Mouse (Mus musculus) heart, embryonic 10.5 days (tissue): ENCODE measurements around the gene Lats2. TPM values are rescaled to one million over a fixed set of nuclear protein-coding genes. Genes with fewer than 3 reads are reported as not detected.

Experiments used
- DNase-seq: peaks from one replicate; pipeline ENCODE4 v3.0.0-alpha.2; 2017; ENCODE audit warnings: low spot score
- H3K27ac ChIP-seq: fragments of 300-500 bp; sonication (generic); 2 replicates; pipeline ENCODE4 v1.5.1; 2016; ENCODE audit warnings: mild to moderate bottlenecking
- H3K27me3 ChIP-seq: fragments of 300-500 bp; sonication (generic); 2 replicates; pipeline ENCODE4 v1.6.1; 2016; ENCODE audit warnings: mild to moderate bottlenecking; ENCODE audit not compliant: poor library complexity, insufficient read depth, severe bottlenecking
- H3K36me3 ChIP-seq: fragments of 300-500 bp; sonication (generic); 2 replicates; pipeline ENCODE4 v1.6.1; 2016; ENCODE audit warnings: mild to moderate bottlenecking, moderate library complexity
- H3K4me1 ChIP-seq: fragments of 300-500 bp; sonication (generic); 2 replicates; pipeline ENCODE4 v1.6.1; 2016; ENCODE audit warnings: mild to moderate bottlenecking
- H3K4me3 ChIP-seq: fragments of 300-500 bp; sonication (generic); 2 replicates; pipeline ENCODE4 v1.5.1; 2016; ENCODE audit warnings: mild to moderate bottlenecking, moderate library complexity
- H3K9me3 ChIP-seq: fragments of 300-500 bp; sonication (generic); 2 replicates; pipeline ENCODE4 v1.6.1; 2016; ENCODE audit warnings: mild to moderate bottlenecking, moderate library complexity
- WGBS: fragments of 180-500 bp; shearing (Covaris S2); methylation state at CpG from one replicate; pipeline ENCODE4 v1.1.7; 2016; 5-methylcytosine and 5-hydroxymethylcytosine counted together
- polyA plus RNA-seq: library from polyadenylated mRNA; unstranded; fragments of >200 nt; fragmentation: Nextera tagmentation; extraction: Ambion mirVana; gene quantifications from 2 replicates; pipeline ENCODE4 v1.2.1, GENCODE M21; 2016

Lats2 gene
- polyA plus RNA-seq, 1 experiment from 2014 or later, result 19.6 TPM

- H3K4me1 ChIP-seq, result peaks cover 38% of the 10 kb centered on the region
- H3K27me3 ChIP-seq, result no peaks in the 10 kb centered on the region
- H3K27ac ChIP-seq, result peak overlapping the region; percentile 24; the same call in 1 of the 2 replicates
- WGBS, result 80% methylated on average over 5 of the region's 5 CpGs
- peaks cover 27% of the 10 kb centered on the region for H3K36me3 ChIP-seq
- H3K9me3 ChIP-seq, result 0 out of 2 replicates have a peak, but pooled peaks cover 4% of the 10 kb centered on the region
- no peak overlapping the region for H3K4me3 ChIP-seq
- DNase-seq, result no peak
These were observed 28.2 kb downstream of the Lats2 start for GRCm38 (mm10) chr14:57729975-57730499.

- Histone ChIP-seq H3K4me1 (peaks cover 40% of the 10 kb centered on the region), H3K27me3 (no peaks in the 10 kb centered on the region), H3K27ac (no peak overlapping the region), H3K9me3 (0 out of 2 replicates have a peak, but pooled peaks cover 4% of the 10 kb centered on the region), H3K4me3 (no peak overlapping the region), H3K36me3 (peaks cover 30% of the 10 kb centered on the region)
- WGBS, result 67% methylated on average over 8 of the region's 8 CpGs
- DNase-seq, result no peak
These were observed 28.8 kb downstream of the Lats2 start for GRCm38 (mm10) chr14:57729364-57729763.

GRCm38 (mm10) chr14:57726172-57726571 lies 32.0 kb downstream of the Lats2 start:
- H3K36me3 ChIP-seq, result peaks cover 43% of the 10 kb centered on the region
- H3K4me3 ChIP-seq, result no peak overlapping the region
- DNase-seq, result no peak
- no peak overlapping the region for H3K27ac ChIP-seq
- no peaks in the 10 kb centered on the region for H3K27me3 ChIP-seq
- 62% methylated on average over 8 of the region's 8 CpGs for WGBS
- H3K4me1 ChIP-seq, result peaks cover 36% of the 10 kb centered on the region
- 0 out of 2 replicates have a peak, but pooled peaks cover 4% of the 10 kb centered on the region for H3K9me3 ChIP-seq

- peaks cover 43% of the 10 kb centered on the region for H3K36me3 ChIP-seq
- no peak overlapping the region for H3K4me3 ChIP-seq
- H3K27me3 ChIP-seq, result no peaks in the 10 kb centered on the region
- H3K27ac ChIP-seq, result no peak overlapping the region
- H3K4me1 ChIP-seq, result peaks cover 21% of the 10 kb centered on the region
- 61% methylated on average over 4 of the region's 4 CpGs for WGBS
- DNase-seq, result no peak
- H3K9me3 ChIP-seq, result 0 out of 2 replicates have a peak, but pooled peaks cover 4% of the 10 kb centered on the region
These were observed 33.7 kb downstream of the Lats2 start for GRCm38 (mm10) chr14:57724473-57724872.

GRCm38 (mm10) chr14:57718245-57718644 lies 39.9 kb downstream of the Lats2 start:
- no peak for DNase-seq
- H3K27ac ChIP-seq, result no peak overlapping the region
- no peaks in the 10 kb centered on the region for H3K27me3 ChIP-seq
- 78% methylated on average over 4 of the region's 4 CpGs for WGBS
- H3K9me3 ChIP-seq, result no peaks in the 10 kb centered on the region
- H3K4me1 ChIP-seq, result peaks cover 8% of the 10 kb centered on the region; the same call in 1 of the 2 replicates
- H3K4me3 ChIP-seq, result no peak overlapping the region
- peaks cover 49% of the 10 kb centered on the region for H3K36me3 ChIP-seq

- no peak for DNase-seq
- peaks cover 8% of the 10 kb centered on the region; the same call in 1 of the 2 replicates for H3K4me1 ChIP-seq
- H3K9me3 ChIP-seq, result no peaks in the 10 kb centered on the region
- H3K27me3 ChIP-seq, result no peaks in the 10 kb centered on the region
- H3K36me3 ChIP-seq, result peaks cover 40% of the 10 kb centered on the region
- 93% methylated on average over 4 of the region's 4 CpGs for WGBS
- no peak overlapping the region for H3K4me3 ChIP-seq
- H3K27ac ChIP-seq, result no peak overlapping the region
These were observed 41.5 kb downstream of the Lats2 start for GRCm38 (mm10) chr14:57716601-57717245.

GRCm38 (mm10) chr14:57712884-57713283 lies 45.3 kb downstream of the Lats2 start:
- Histone ChIP-seq H3K9me3 (no peaks in the 10 kb centered on the region), H3K27me3 (no peaks in the 10 kb centered on the region), H3K36me3 (peaks cover 36% of the 10 kb centered on the region), H3K27ac (no peak overlapping the region), H3K4me3 (no peak overlapping the region), H3K4me1 (peaks cover 16% of the 10 kb centered on the region)
- 94% methylated on average over 1 of the region's 1 CpGs for WGBS
- DNase-seq, result no peak

GRCm38 (mm10) chr14:57711059-57711458 lies 47.1 kb downstream of the Lats2 start:
- no peak overlapping the region for H3K4me3 ChIP-seq
- H3K36me3 ChIP-seq, result peaks cover 34% of the 10 kb centered on the region
- 91% methylated on average over 6 of the region's 6 CpGs for WGBS
- H3K27ac ChIP-seq, result no peak overlapping the region
- peaks cover 23% of the 10 kb centered on the region for H3K4me1 ChIP-seq
- H3K9me3 ChIP-seq, result no peaks in the 10 kb centered on the region
- no peaks in the 10 kb centered on the region for H3K27me3 ChIP-seq
- no peak for DNase-seq

- Histone ChIP-seq H3K27ac (0 out of 2 replicates have a peak overlapping the region, but pooled peaks have one; percentile 1), H3K27me3 (no peaks in the 10 kb centered on the region), H3K4me3 (no peak overlapping the region), H3K4me1 (peaks cover 19% of the 10 kb centered on the region), H3K9me3 (no peaks in the 10 kb centered on the region), H3K36me3 (peaks cover 42% of the 10 kb centered on the region)
- WGBS, result 64% methylated on average over 10 of the region's 10 CpGs
- DNase-seq, result no peak
These were observed 49.0 kb downstream of the Lats2 start for GRCm38 (mm10) chr14:57709171-57709570.

- Histone ChIP-seq H3K36me3 (peaks cover 43% of the 10 kb centered on the region), H3K4me1 (peaks cover 19% of the 10 kb centered on the region), H3K27ac (no peak overlapping the region), H3K4me3 (no peak overlapping the region), H3K9me3 (no peaks in the 10 kb centered on the region), H3K27me3 (no peaks in the 10 kb centered on the region)
- WGBS, result 85% methylated on average over 7 of the region's 7 CpGs
- DNase-seq, result no peak
These were observed 49.6 kb downstream of the Lats2 start for GRCm38 (mm10) chr14:57708580-57708979.

GRCm38 (mm10) chr14:57707100-57707893 lies 50.9 kb downstream of the Lats2 start:
- 76% methylated on average over 18 of the region's 18 CpGs for WGBS
- Histone ChIP-seq H3K9me3 (no peaks in the 10 kb centered on the region), H3K36me3 (peaks cover 48% of the 10 kb centered on the region), H3K4me3 (no peak overlapping the region), H3K27me3 (no peaks in the 10 kb centered on the region), H3K4me1 (peaks cover 19% of the 10 kb centered on the region), H3K27ac (peak overlapping the region; percentile 22; the same call in 1 of the 2 replicates)
- no peak for DNase-seq

- 91% methylated on average over 4 of the region's 4 CpGs for WGBS
- Histone ChIP-seq H3K36me3 (peaks cover 54% of the 10 kb centered on the region), H3K27me3 (no peaks in the 10 kb centered on the region), H3K27ac (no peak overlapping the region), H3K4me1 (peaks cover 19% of the 10 kb centered on the region), H3K4me3 (no peak overlapping the region), H3K9me3 (no peaks in the 10 kb centered on the region)
- DNase-seq, result no peak
These were observed 51.5 kb downstream of the Lats2 start for GRCm38 (mm10) chr14:57706760-57707099.

- no peaks in the 10 kb centered on the region for H3K9me3 ChIP-seq
- H3K4me1 ChIP-seq, result peaks cover 19% of the 10 kb centered on the region
- DNase-seq, result no peak
- no peak overlapping the region for H3K27ac ChIP-seq
- H3K36me3 ChIP-seq, result peaks cover 54% of the 10 kb centered on the region
- 87% methylated on average over 4 of the region's 4 CpGs for WGBS
- no peaks in the 10 kb centered on the region for H3K27me3 ChIP-seq
- H3K4me3 ChIP-seq, result no peak overlapping the region
These were observed 52.4 kb downstream of the Lats2 start for GRCm38 (mm10) chr14:57705759-57706158.
